Mouse (Mus musculus): ENCODE measurements at regions not wholly inside any gene's neighbourhood (a gene's known extent, or its start where the extent isn't known, plus 50 kb on each side); places are given as distances from the start of the nearest gene placed in this dataset.
"Not testable (repeated sequence)": the region's sequence is repeated elsewhere in the genome, so short reads cannot be mapped to it uniquely, and the experiment has no call there.

GRCm38 (mm10) chr12:115592985-115593384 is 454.5 kb upstream of the Zfp386 start:
- not testable (repeated sequence) for DNase-seq

GRCm38 (mm10) chr12:115603763-115604162 is 443.8 kb upstream of the Zfp386 start:
- no peak for DNase-seq

GRCm38 (mm10) chr12:115604951-115605350 is 442.6 kb upstream of the Zfp386 start:
- no peak for DNase-seq

- not testable (repeated sequence) for DNase-seq
Observed at GRCm38 (mm10) chr12:115622564-115623233, 424.8 kb upstream of the Zfp386 start.

GRCm38 (mm10) chr12:115624221-115624620 is 423.3 kb upstream of the Zfp386 start:
- DNase-seq, result no peak

- DNase-seq, result no peak
Observed at GRCm38 (mm10) chr12:115647599-115647998, 399.9 kb upstream of the Zfp386 start.

- DNase-seq, result not testable (repeated sequence)
Observed at GRCm38 (mm10) chr12:115648161-115648560, 399.4 kb upstream of the Zfp386 start.

DNA sequence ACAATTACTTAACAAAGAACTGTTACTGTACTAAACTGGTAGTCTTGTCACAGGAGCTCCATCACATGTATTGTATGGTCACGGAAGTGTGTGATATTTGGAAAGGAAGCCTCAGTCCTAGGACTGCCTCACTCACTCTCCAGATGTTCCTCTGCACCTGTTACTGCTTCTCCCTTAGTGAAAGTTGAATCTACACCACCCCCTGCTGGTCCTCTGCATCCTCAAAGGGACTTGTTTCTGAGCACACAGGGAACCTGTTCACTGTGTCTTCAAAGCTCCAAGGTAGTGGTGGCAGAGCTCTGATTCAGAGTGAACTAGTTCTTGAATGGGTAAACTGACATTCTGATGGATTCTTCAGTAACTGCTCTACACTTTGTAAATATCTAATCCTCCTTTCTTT is 391.7 kb upstream of the Zfp386 start:
- DNase-seq, result no peak

DNA sequence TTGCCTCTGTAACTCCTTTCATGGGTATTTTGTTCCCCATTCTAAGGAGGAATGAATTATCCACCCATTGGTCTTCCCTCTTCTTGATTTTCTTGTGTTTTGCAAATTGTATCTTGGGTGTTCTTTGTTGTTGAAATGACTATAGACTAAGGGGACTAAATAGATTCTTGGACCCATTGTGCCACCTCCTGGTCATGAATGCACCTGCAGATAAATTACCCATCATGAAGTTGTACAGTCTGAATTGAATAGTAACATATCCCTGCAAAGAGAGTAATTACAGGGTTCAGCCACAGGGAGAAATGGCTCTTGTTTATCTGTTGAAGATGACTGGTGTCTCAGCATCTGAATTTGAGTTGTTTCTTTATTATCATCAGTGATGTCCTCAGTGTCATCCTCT is 383.4 kb upstream of the Zfp386 start:
- DNase-seq, result not testable (repeated sequence)

- DNase-seq, result not testable (repeated sequence)
Observed at GRCm38 (mm10) chr12:115671683-115672082, 375.8 kb upstream of the Zfp386 start.

GRCm38 (mm10) chr12:115691801-115692200 is 355.7 kb upstream of the Zfp386 start:
- no peak for DNase-seq

GRCm38 (mm10) chr12:115709813-115710212 is 337.7 kb upstream of the Zfp386 start:
- DNase-seq, result not testable (repeated sequence)

DNA sequence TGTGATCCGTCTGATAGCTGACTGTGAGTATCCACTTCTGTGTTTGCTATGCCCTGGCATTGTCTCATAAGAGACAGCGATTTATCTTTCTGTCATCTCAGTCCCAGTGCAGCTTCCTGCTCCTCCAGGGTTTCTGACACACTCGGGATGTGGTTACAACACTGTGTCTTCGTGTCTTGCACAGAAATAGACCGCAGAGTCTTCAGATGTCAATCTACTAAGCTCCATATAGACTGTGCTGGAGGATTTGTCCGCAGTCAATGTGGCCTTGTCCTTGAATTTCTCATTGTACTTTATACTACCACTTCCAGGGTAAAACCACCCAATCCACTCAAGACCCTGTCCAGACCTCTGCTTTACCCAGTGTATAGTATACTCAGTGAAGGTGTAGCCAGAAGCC is 305.5 kb upstream of the Zfp386 start:
- not testable (repeated sequence) for DNase-seq

DNA sequence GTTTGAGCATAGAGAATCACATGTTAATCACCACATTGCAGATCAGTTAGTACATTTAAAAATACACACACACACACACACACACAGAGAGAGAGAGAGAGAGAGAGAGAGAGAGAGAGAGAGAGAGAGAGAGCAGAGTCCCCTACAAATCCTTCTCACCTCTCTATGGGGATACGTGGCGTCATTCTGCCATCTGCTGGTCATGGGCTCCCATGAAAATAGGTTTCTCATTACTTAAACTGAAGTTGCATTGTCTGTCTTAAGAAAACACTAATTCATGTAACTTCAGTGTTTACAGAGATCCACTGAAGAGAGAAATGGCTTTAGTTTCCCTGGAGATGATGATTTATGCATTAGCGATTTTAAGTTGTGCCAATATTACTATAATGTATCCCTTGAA is 297.9 kb upstream of the Zfp386 start:
- not testable (repeated sequence) for DNase-seq

GRCm38 (mm10) chr12:115753135-115753534 is 294.4 kb upstream of the Zfp386 start:
- DNase-seq, result not testable (repeated sequence)

DNA sequence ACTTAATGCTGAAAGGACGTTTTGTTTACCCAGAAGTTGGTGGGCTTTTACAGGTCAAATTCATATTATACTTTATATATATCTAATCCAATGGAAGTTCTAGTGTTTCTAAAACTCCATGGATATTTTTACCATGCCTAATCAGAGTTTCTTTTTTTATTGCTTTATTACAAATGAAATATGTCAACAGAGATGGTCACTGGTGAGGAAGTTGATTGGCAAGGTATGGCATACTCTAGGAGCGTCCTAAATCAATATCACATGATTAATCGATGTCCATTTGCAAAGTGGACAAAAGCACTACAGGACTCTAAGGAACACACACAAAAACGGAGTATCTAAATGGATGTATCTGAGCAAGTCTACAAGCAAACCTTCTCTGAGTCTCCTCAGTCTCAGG is 290.0 kb upstream of the Zfp386 start:
- not testable (repeated sequence) for DNase-seq

DNA sequence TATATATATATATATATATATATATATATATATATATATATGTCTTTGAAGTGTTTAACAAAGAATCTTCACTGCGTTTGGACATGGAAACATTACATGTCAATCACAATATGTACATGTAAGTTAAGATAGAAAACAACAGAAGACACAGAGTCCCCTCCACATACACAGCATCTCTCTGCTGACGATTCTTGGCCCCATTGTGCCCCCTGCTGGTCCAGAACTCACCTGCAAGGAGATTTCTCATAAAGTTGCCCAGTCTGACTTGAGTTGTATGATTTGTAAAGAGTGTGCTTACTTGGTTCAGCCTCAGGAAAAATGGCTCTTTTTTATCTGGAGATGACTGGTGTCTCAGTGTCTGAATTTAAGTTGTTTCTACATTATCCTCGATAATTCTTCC is 288.5 kb upstream of the Zfp386 start:
- not testable (repeated sequence) for DNase-seq

GRCm38 (mm10) chr12:115761766-115762165 is 285.8 kb upstream of the Zfp386 start:
- not testable (repeated sequence) for DNase-seq

DNA sequence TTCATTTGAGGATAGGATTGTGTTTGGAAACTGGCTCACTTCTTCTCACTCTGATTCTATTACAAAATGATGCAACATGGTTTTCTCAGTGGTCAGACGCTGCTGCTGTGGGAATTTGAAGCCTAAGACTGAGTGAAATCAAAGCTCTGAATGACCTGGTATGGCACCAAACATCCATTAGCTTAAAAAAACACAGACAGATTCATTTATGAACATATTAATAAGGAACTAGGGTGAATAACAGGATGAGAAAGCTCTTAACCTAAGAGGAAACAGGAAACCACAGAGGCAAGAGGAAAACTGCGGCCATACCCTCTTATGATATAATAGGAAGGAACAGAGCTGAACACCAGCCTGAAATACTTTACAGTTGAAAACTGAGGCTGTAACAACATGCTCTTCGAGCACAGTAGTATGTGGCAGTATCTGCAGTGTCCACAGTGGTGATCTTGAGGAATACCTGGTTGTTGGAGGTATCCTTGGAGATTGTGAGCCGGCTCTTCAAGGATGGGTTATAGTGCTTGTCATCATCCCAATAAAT is 282.5 kb upstream of the Zfp386 start:
- DNase-seq, result not testable (repeated sequence)

GRCm38 (mm10) chr12:115771176-115771575 is 276.3 kb upstream of the Zfp386 start:
- not testable (repeated sequence) for DNase-seq

- not testable (repeated sequence) for DNase-seq
Observed at GRCm38 (mm10) chr12:115790369-115790768, 257.2 kb upstream of the Zfp386 start.

GRCm38 (mm10) chr12:115802499-115802898 is 245.0 kb upstream of the Zfp386 start:
- not testable (repeated sequence) for DNase-seq

- DNase-seq, result not testable (repeated sequence)
Observed at GRCm38 (mm10) chr12:115803675-115804074, 243.8 kb upstream of the Zfp386 start.

GRCm38 (mm10) chr12:115807978-115808377 is 239.5 kb upstream of the Zfp386 start:
- no peak for DNase-seq
